Mouse (Mus musculus): ENCODE measurements around the gene Mylk4. TPM values are rescaled to one million over a fixed set of nuclear protein-coding genes. Genes with fewer than 3 reads are reported as not detected.

Mylk4 gene
- total and polyA plus RNA-seq, 3 experiments, result 0.04 TPM; not detected in 2

DNA sequence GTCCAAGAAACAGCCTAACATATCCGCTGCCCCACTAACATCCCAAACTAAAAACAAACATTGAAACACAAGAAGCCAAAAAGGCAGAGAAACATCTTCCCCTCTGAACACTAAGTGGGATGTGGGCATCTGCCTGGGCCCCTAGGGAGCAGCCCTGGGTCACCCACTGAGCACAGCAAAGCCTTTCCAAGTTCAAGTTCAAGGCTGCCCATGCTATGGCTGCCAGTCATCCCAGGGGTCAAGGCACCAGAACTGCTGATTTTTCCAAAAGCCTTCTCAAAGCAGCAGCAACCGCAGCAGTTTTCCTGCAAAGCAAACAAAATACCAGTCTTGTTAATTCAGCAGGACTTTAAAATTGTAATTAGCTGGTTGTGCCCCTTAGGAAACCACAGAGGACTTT is 78.8 kb downstream of the Mylk4 start:
- Histone ChIP-seq H3K4me1 (ENCODE audit: control insufficient read depth in 1 of 2, insufficient read depth in 2 of 2) (peaks cover 0 to 3% of the 10 kb centered on the region in 2 experiments; a peak in 2 of 4 replicates), H3K9me3 (replicated peaks; ENCODE audit: low read length) (no peaks in the 10 kb centered on the region), H3K4me2 (ENCODE audit: insufficient read depth, low read depth, poor library complexity, severe bottlenecking) (no peak overlapping the region), H3K9ac (ENCODE audit: insufficient read depth, low read depth) (no peak overlapping the region), H3K4me3 (replicated peaks in 1 of 3; ENCODE audit: low read depth in 2 of 3, low read length in 2 of 3, poor library complexity in 1 of 3) (no peak overlapping the region), H3K36me3 (replicated peaks in 1 of 2; ENCODE audit: control insufficient read depth in 1 of 2, insufficient read depth in 1 of 2, low read length in 1 of 2) (no peaks in the 10 kb centered on the region), H3K27ac (ENCODE audit: insufficient read depth, low read depth) (no peak overlapping the region), H3K27me3 (replicated peaks) (no peaks in the 10 kb centered on the region), H3K79me2 (replicated peaks; ENCODE audit: control insufficient read depth, extremely low read depth, insufficient read depth, poor library complexity, severe bottlenecking) (no peaks in the 10 kb centered on the region)
- no peak for DNase-seq (ENCODE audit: extremely low read depth)
- TF ChIP-seq USF2 (conservative IDR thresholded peaks at IDR 0.05; ENCODE audit: low read depth, low read length), result no peak
- TF ChIP-seq IRF4 (IDR thresholded peaks at IDR 0.05; ENCODE audit: low read depth, low read length), result no peak
- TF ChIP-seq ZMIZ1 (IDR thresholded peaks at IDR 0.05; ENCODE audit: low read depth, low read length), result no peak
- no peak for TF ChIP-seq EP300 (IDR thresholded peaks at IDR 0.05; ENCODE audit: low read length)
- TF ChIP-seq CTCF (conservative IDR thresholded peaks at IDR 0.05 in 1 of 2, IDR thresholded peaks at IDR 0.05 in 1 of 2; ENCODE audit: low read depth in 2 of 2, low read length in 2 of 2), result no peak
- no peak for TF ChIP-seq RAD21 (IDR thresholded peaks at IDR 0.05; ENCODE audit: low read depth, low read length)
- no peak for TF ChIP-seq TBP (conservative IDR thresholded peaks at IDR 0.05; ENCODE audit: low read depth, low read length)
- no peak for TF ChIP-seq ZKSCAN1 (IDR thresholded peaks at IDR 0.05; ENCODE audit: borderline replicate concordance, low read depth, low read length)
- in situ Hi-C loops (cut with MboI; ENCODE audit: low pct_ligation_motif_present, low pct_unique_long_range_greater_than_20kb, low sequenced_read_pairs), result no loop called here
- dilution Hi-C loops (cut with MboI; ENCODE audit: extremely low pct_ligation_motif_present, extremely low pct_unique_long_range_greater_than_20kb, low sequenced_read_pairs), result no loop called here

DNA sequence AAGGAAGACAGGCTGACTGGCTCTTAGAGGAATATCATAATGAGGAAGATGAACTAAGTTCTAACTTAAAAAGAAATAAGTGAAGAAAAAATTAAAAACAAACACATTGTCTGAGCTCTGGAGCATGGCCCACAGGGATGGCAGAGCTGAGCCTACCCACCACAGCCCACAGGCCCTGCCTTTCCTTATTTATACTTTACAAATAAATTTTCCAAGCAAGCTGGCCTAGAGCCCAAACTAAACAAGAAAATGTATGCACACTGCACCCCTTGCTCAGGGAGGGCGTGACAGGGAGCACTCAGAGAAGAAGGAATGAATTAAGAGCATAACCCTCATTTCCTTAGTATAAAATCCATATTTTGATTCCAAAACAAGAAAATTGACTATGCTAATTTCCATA is 82.2 kb downstream of the Mylk4 start:
- no peaks in the 10 kb centered on the region for H3K79me2 ChIP-seq (replicated peaks; ENCODE audit: control insufficient read depth, extremely low read depth, insufficient read depth, poor library complexity, severe bottlenecking)
- H3K9me3 ChIP-seq (replicated peaks; ENCODE audit: low read length), result no peaks in the 10 kb centered on the region
- TF ChIP-seq ZC3H11A (IDR thresholded peaks at IDR 0.05; ENCODE audit: low read depth, low read length) (no peak), UBTF (IDR thresholded peaks at IDR 0.05; ENCODE audit: low read depth, low read length) (no peak), SMC3 (IDR thresholded peaks at IDR 0.05; ENCODE audit: low read depth, low read length) (no peak), RAD21 (IDR thresholded peaks at IDR 0.05; ENCODE audit: low read depth, low read length) (no peak), MAX (IDR thresholded peaks at IDR 0.05; ENCODE audit: low read length) (no peak), POLR2AphosphoS2 (IDR thresholded peaks at IDR 0.05; ENCODE audit: low read depth, low read length) (no peak), SIN3A (IDR thresholded peaks at IDR 0.05; ENCODE audit: low read length) (no peak), E2F4 (IDR thresholded peaks at IDR 0.05; ENCODE audit: insufficient replicate concordance, low read depth, low read length) (no peak), ZKSCAN1 (IDR thresholded peaks at IDR 0.05; ENCODE audit: borderline replicate concordance, low read depth, low read length) (no peak), CHD2 (IDR thresholded peaks at IDR 0.05; ENCODE audit: low read length) (no peak), JUN (IDR thresholded peaks at IDR 0.05; ENCODE audit: insufficient read depth, low read depth, low read length) (no peak), RCOR1 (conservative IDR thresholded peaks at IDR 0.05; ENCODE audit: low read depth, low read length) (no peak)
- H3K4me2 ChIP-seq (ENCODE audit: insufficient read depth, low read depth, poor library complexity, severe bottlenecking), result no peak overlapping the region
- in situ Hi-C loops (cut with MboI; ENCODE audit: low pct_ligation_motif_present, low pct_unique_long_range_greater_than_20kb, low sequenced_read_pairs) (no loop called here), dilution Hi-C loops (cut with MboI; ENCODE audit: extremely low pct_ligation_motif_present, extremely low pct_unique_long_range_greater_than_20kb, low sequenced_read_pairs) (no loop called here)
- H3K4me1 ChIP-seq (ENCODE audit: control insufficient read depth in 1 of 2, insufficient read depth in 2 of 2), result no peaks in the 10 kb centered on the region
- no peaks in the 10 kb centered on the region for H3K36me3 ChIP-seq (replicated peaks in 1 of 2; ENCODE audit: control insufficient read depth in 1 of 2, insufficient read depth in 1 of 2, low read length in 1 of 2)
- DNase-seq (ENCODE audit: extremely low read depth), result no peak
- no peak overlapping the region for H3K4me3 ChIP-seq (replicated peaks in 1 of 3; ENCODE audit: low read depth in 2 of 3, low read length in 2 of 3, poor library complexity in 1 of 3)
- no peak overlapping the region for H3K9ac ChIP-seq (ENCODE audit: insufficient read depth, low read depth)
- H3K27me3 ChIP-seq (replicated peaks), result no peaks in the 10 kb centered on the region
- no peak overlapping the region for H3K27ac ChIP-seq (ENCODE audit: insufficient read depth, low read depth)
